Mouse (Mus musculus) 3134 (cell line): ENCODE measurements around the gene Trp53bp1.

Source experiments
- DNase-seq: peaks from one replicate; pipeline ENCODE4 v3.0.0-alpha.2; 2011; ENCODE audit warnings: low spot score; ENCODE audit not compliant: insufficient read length; ENCODE audit errors: extremely low read depth

The Trp53bp1 gene

DNA sequence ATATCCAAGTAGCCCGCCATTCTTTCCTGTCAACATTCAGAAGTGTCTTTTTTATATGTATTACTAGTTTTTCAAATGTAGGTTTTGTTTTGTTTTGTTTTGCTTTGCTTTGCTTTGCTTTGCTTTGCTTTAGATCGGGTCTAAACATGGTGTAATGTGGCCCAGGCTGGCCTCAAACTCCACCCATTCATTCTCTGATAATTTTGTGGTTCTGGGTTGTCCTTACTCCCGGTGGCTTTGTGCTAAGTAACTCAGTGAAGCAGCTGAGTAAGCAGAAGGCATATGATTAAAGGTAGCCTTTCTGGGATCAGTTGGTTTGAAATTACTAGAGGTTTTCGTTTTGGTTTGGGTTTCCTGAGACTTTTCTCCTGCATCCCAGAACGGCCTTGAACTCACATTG, 121.5 kb downstream of the Trp53bp1 start:
- DNase-seq, result no peak
